Mouse (Mus musculus) bone marrow macrophage, adult 2 months (primary cell): ENCODE data around the gene Hsd11b2.
"Not testable (repeated sequence)": the region's sequence is repeated elsewhere in the genome, so short reads cannot be mapped to it uniquely, and the experiment has no call there.

Source experiments
- CTCF ChIP-seq: IDR thresholded peaks from 2 replicates; pipeline ENCODE4 v1.5.1; 2012; ENCODE audit warnings: low read depth, mild to moderate bottlenecking, low read length, moderate library complexity
- POLR2A ChIP-seq: IDR thresholded peaks from 2 replicates; pipeline ENCODE4 v1.6.1; 2012; ENCODE audit warnings: mild to moderate bottlenecking, low read depth, low read length, borderline replicate concordance

DNA sequence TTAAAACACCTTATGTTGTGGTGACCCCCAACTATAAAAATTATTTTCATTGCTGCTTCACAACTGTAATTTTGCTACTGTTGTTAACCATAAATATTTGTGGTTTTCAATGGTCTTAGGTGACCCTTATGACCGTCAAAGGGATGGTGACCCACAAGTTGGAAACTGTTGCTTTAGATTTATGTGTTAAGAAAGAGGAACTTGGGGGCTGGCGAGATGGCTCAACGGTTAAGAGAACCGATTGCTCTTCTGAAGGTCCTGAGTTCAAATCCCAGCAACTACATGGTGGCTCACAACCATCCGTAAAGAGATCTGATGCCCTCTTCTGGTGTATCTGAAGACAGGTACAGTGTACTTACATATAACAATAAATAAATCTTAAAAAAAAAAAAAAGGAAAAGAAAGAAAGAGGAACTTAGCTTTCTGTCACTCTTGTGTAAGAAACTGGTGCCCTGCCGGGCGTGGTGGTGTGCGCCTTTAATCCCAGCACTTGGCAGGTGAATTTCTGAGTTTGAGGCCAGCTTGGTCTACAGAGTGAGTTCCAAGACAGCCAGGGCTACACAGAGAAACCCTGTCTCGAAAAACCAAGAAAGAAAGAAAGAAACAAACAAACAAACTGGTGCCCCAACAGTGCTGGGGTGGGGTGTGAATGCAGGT, 46.1 kb downstream of the Hsd11b2 start:
- 0 out of 2 replicates have a peak, but pooled peaks have one; percentile 7 for TF ChIP-seq CTCF
- not testable (repeated sequence) for TF ChIP-seq POLR2A
